Mouse (Mus musculus) gastrocnemius, postnatal 4 days (tissue): ENCODE data around the gene Gm732. TPM values are rescaled to one million over a fixed set of nuclear protein-coding genes. Genes with fewer than 3 reads are reported as not detected.

Experiments
- DNase-seq, 2 experiments: peaks; one replicate each; pipeline ENCODE4 v3.0.0; 2021 to 2022; ENCODE audit warnings: low spot score in 2 of 2, mixed read lengths in 2 of 2
- long read RNA-seq, 2 experiments: library from polyadenylated mRNA; stranded (forward); transcript quantifications; one replicate each; pipeline ENCODE4 v2.0.0; 2021
- total RNA-seq, 2 experiments: library from RNA; stranded (reverse); gene quantifications; 2 replicates each; pipeline ENCODE4 v1.2.3; 2021

The Gm732 gene
- not detected for total RNA-seq
- long read RNA-seq, experiment 1 = 0 reads
- long read RNA-seq, experiment 2 = 0 reads

GRCm38 (mm10) chrX:107948365-107948764 lies at the start of gene Gm732:
Gene Gm732 (minus strand): TSS chrX:107948465.
- no peak for DNase-seq

Other genes with a start within 250 kb of the Gm732 start
- gene Tent5d, start 155.9 kb downstream of the Gm732 start, total RNA-seq = not detected
- gene 2610002M06Rik, start 132.1 kb downstream of the Gm732 start, total RNA-seq = 1 to 10 TPM; 6.4 to 7.0 TPM